Mouse (Mus musculus) forebrain, embryonic 14.5 days (tissue): ENCODE data around the gene Nlrx1. TPM values are rescaled to one million over a fixed set of nuclear protein-coding genes. Genes with fewer than 3 reads are reported as not detected.
"Not testable (repeated sequence)": the region's sequence is repeated elsewhere in the genome, so short reads cannot be mapped to it uniquely, and the experiment has no call there.

Source experiments
- ATAC-seq: fragments of 200-750 bp; cut with Nextera tagmentation; 2 replicates; pipeline ENCODE4 v1.8.0; 2017; ENCODE audit warnings: mild to moderate bottlenecking, moderate library complexity
- DNase-seq: peaks from one replicate; pipeline ENCODE4 v3.0.0-alpha.2; 2015; ENCODE audit warnings: low spot score
- H3K27ac ChIP-seq: fragments of 300-500 bp; sonication (generic); 2 replicates; pipeline ENCODE4 v1.5.1; 2014; ENCODE audit warnings: low read depth, mild to moderate bottlenecking, control low read depth, low read length, moderate library complexity
- H3K27me3 ChIP-seq: fragments of 300-500 bp; sonication (generic); replicated peaks from 2 replicates; pipeline ENCODE4 v1.6.1; 2014; ENCODE audit warnings: low read length, control low read depth, mixed read lengths; ENCODE audit not compliant: control insufficient read depth, insufficient read depth
- H3K36me3 ChIP-seq: fragments of 300-500 bp; sonication (generic); 2 replicates; pipeline ENCODE4 v1.6.1; 2014; ENCODE audit warnings: low read length, control low read depth; ENCODE audit not compliant: control insufficient read depth, insufficient read depth
- H3K4me1 ChIP-seq: fragments of 300-500 bp; sonication (generic); 2 replicates; pipeline ENCODE4 v1.6.1; 2014; ENCODE audit warnings: antibody characterized with exemption, low read length, control low read depth; ENCODE audit not compliant: control insufficient read depth, insufficient read depth
- H3K4me2 ChIP-seq: fragments of 300-500 bp; sonication (generic); 2 replicates; pipeline ENCODE4 v1.6.1; 2014; ENCODE audit warnings: mild to moderate bottlenecking, control low read depth, low read length
- H3K4me3 ChIP-seq: fragments of 300-500 bp; sonication (generic); 2 replicates; pipeline ENCODE4 v1.5.1; 2014; ENCODE audit warnings: low read depth, low read length, control low read depth
- H3K9ac ChIP-seq: fragments of 300-500 bp; sonication (generic); 2 replicates; pipeline ENCODE4 v1.6.1; 2014; ENCODE audit warnings: mild to moderate bottlenecking, low read length, control low read depth, moderate library complexity
- H3K9me3 ChIP-seq: fragments of 300-500 bp; sonication (generic); replicated peaks from 2 replicates; pipeline ENCODE4 v1.6.1; 2016; ENCODE audit warnings: low read length, control low read depth, mixed read lengths; ENCODE audit not compliant: control insufficient read depth
- WGBS: fragments of 180-500 bp; shearing (Covaris S2); extraction: QIAGEN DNeasy Blood & Tissue Kit; methylation state at CpG from one replicate; pipeline ENCODE4 v1.1.7; 2014; 5-methylcytosine and 5-hydroxymethylcytosine counted together
- polyA plus RNA-seq: library from polyadenylated mRNA; unstranded; fragments of >200 nt; fragmentation: Nextera tagmentation; extraction: Ambion mirVana; gene quantifications from 2 replicates; pipeline ENCODE4 v1.2.1, GENCODE M21; 2014

Gene Nlrx1
- polyA plus RNA-seq, 1 experiment from 2014 or later: 4.6 TPM

DNA sequence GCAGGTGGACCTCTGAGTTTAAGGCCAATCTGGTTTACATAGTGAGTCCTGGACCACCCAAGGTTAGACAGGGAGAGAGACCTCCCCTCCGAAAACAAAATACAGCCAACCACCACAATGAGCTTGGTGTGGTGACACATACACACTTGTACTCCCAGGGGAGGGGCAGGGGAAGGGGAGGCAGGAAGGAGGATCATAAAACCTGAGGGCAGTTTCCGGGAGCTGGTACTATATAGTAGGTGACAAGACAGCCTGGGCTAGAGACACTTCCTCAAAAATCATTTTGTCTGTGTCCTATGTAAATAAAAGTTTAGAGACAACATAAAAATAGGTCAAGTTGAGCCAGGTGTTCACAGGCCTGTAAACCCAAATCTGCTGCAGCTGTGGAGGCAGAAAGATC is 38.8 kb upstream of the Nlrx1 start:
- no peak for ATAC-seq
- H3K4me1 ChIP-seq: peaks cover 3% of the 10 kb centered on the region
- H3K9ac ChIP-seq: no peak overlapping the region
- H3K27me3 ChIP-seq: no peaks in the 10 kb centered on the region
- no peaks in the 10 kb centered on the region for H3K9me3 ChIP-seq
- DNase-seq: no peak
- peaks cover 24% of the 10 kb centered on the region for H3K36me3 ChIP-seq
- H3K27ac ChIP-seq: no peak overlapping the region
- no peak overlapping the region for H3K4me2 ChIP-seq
- WGBS: 88% methylated on average over 2 of the region's 2 CpGs
- no peak overlapping the region for H3K4me3 ChIP-seq

DNA sequence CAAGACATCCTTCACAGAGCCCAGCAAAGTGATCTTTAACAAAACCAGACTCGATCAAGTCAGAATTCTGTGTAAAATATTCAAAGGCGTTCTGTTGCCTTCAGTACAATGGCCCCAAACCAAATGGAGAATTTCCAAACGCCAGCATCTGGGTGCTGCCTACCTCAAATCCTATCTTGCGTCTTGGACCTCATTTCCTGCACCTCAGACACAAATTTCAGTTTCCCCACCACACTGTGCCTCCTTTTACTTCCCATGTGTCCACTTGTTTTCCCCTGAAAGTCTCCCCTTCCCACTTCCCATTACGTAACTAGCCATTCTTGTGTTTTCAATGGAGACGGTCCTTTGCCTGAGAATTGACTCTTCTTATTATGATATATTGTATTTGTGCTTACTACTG is 38.1 kb upstream of the Nlrx1 start:
- ATAC-seq: no peak
- no peak overlapping the region for H3K9ac ChIP-seq
- H3K9me3 ChIP-seq: no peaks in the 10 kb centered on the region
- no peak overlapping the region for H3K27ac ChIP-seq
- no peaks in the 10 kb centered on the region for H3K27me3 ChIP-seq
- 89% methylated on average over 6 of the region's 6 CpGs for WGBS
- H3K36me3 ChIP-seq: peaks cover 31% of the 10 kb centered on the region
- H3K4me3 ChIP-seq: no peak overlapping the region
- peaks cover 3% of the 10 kb centered on the region for H3K4me1 ChIP-seq
- no peak overlapping the region for H3K4me2 ChIP-seq
- no peak for DNase-seq

DNA sequence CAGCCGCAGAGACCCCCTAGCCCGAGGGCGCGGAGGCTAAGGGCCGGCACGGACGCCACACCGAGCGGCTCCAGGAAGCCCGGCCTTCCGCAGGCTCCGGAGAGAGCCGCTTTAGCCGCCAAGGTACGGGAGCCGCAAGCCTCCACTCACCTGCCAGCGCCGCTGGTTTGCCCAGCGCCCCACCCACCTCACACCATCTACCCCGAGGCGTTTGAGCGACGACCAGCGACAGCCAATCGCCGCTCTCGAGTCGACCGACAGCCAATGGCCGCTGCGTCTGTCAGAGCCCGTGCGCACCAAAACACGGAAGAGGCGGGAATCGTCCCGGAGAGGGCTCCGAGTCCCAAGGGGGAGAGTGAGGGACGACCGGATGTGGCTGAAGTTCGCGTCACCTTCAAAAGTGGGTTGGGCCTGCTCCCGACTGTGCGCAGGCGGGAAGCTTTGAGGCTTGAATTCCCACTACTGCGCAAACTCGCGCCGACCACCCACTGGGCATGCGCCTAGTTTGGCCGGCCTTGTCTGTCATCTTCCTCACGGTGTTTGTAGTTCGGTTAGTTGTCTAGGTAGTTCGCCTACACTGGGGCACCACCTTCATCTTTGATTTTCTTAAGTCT is 37.2 kb upstream of the Nlrx1 start, which contains the start of gene Hinfp:
TSS of gene Hinfp (minus strand) at position 206 of the 614 bp plus-strand sequence.
- under 1% methylated on average over 54 of the region's 54 CpGs for WGBS

DNA sequence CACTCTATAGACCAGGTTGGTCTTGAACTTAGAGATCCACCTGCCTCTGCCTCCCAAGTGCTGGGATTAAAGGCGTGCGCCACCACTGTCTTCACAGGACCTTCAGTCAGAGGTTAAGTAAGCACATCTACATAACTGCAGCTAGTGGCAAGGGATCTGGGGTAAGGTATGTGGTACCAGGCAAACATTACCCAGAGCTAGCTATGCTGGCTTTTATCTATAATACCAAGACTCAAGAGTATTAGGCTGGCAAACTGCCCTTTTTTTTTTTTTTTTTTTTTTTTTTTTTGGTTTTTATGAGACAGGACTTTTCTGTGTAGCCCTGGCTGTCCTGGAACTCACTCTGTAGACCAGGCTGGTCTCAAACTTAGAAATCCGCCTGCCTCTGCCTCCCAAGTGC is 31.6 kb upstream of the Nlrx1 start:
- not testable (repeated sequence) for ATAC-seq, H3K4me1 ChIP-seq, H3K27ac ChIP-seq, H3K27me3 ChIP-seq, H3K4me2 ChIP-seq, DNase-seq, H3K4me3 ChIP-seq, H3K9ac ChIP-seq, H3K9me3 ChIP-seq
- 95% methylated on average over 3 of the region's 3 CpGs for WGBS
- peaks cover 74% of the 10 kb centered on the region for H3K36me3 ChIP-seq

More for the DNA sequence above, 37.2 kb upstream of the Nlrx1 start, which contains the start of gene Hinfp:
- DNase-seq (peak; percentile 100), ATAC-seq (peak; percentile 100)
- Histone ChIP-seq H3K4me1 (peaks cover 3% of the 10 kb centered on the region), H3K4me3 (peak within 1 kb of the TSS; percentile 94), H3K9ac (peak within 1 kb of the TSS; percentile 91), H3K27me3 (no peaks in the 10 kb centered on the region), H3K36me3 (peaks cover 35% of the 10 kb centered on the region), H3K4me2 (peak within 1 kb of the TSS; percentile 85), H3K27ac (peak within 1 kb of the TSS; percentile 63; the same call in 1 of the 2 replicates), H3K9me3 (no peaks in the 10 kb centered on the region)

DNA sequence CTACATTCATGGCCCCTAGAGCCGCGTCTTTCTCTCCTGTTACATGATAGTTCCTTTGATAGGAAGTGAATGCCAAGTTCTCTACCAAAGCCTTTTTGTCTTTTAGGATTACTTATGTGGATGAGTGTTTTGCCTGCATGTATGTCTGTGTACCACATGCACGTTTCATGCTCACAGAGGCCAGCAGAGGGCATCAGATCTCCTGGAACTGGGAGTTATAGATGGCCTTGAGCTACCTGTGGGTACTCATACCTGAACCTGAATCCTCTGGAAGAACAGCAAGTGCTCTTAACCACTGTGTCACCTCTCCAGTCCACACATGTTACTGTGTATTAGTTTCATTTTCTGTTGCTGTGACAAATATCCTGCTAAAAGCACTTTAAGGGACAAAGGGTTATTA is 24.1 kb upstream of the Nlrx1 start:
- no peak overlapping the region for H3K27ac ChIP-seq
- H3K4me1 ChIP-seq: peaks cover 10% of the 10 kb centered on the region
- no peaks in the 10 kb centered on the region for H3K9me3 ChIP-seq
- WGBS: 67% methylated on average over 3 of the region's 3 CpGs
- H3K4me3 ChIP-seq: no peak overlapping the region
- H3K36me3 ChIP-seq: peaks cover 54% of the 10 kb centered on the region
- H3K4me2 ChIP-seq: no peak overlapping the region
- H3K27me3 ChIP-seq: no peaks in the 10 kb centered on the region
- H3K9ac ChIP-seq: no peak overlapping the region
- no peak for ATAC-seq
- peak; percentile 60 for DNase-seq

DNA sequence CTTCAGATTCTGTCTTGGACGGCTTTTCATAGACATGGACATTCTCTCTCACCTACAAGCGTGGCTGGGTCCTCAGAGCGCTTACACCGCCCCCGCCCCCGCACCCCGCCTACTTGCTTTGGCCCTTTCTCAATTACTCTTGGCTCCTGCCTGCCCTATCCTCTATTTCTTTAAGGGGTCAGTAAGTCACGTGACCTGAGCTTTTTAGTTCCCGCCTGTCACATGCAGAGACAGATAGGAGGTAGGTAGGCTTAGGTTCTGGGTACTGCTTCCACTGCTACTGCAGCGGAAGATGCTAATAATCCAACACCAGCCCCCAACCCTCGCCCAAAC is 20.5 kb upstream of the Nlrx1 start:
- peak overlapping the region; percentile 94 for H3K4me2 ChIP-seq
- H3K4me1 ChIP-seq: peaks cover 17% of the 10 kb centered on the region
- ATAC-seq (no peak), DNase-seq (peak; percentile 16)
- H3K27me3 ChIP-seq: no peaks in the 10 kb centered on the region
- H3K9ac ChIP-seq: peak overlapping the region; percentile 96; the same call in 1 of the 2 replicates
- peaks cover 24% of the 10 kb centered on the region for H3K36me3 ChIP-seq
- H3K27ac ChIP-seq: no peak overlapping the region
- H3K4me3 ChIP-seq: peak overlapping the region; percentile 84
- H3K9me3 ChIP-seq: no peaks in the 10 kb centered on the region
- WGBS: 6% methylated on average over 11 of the region's 11 CpGs

DNA sequence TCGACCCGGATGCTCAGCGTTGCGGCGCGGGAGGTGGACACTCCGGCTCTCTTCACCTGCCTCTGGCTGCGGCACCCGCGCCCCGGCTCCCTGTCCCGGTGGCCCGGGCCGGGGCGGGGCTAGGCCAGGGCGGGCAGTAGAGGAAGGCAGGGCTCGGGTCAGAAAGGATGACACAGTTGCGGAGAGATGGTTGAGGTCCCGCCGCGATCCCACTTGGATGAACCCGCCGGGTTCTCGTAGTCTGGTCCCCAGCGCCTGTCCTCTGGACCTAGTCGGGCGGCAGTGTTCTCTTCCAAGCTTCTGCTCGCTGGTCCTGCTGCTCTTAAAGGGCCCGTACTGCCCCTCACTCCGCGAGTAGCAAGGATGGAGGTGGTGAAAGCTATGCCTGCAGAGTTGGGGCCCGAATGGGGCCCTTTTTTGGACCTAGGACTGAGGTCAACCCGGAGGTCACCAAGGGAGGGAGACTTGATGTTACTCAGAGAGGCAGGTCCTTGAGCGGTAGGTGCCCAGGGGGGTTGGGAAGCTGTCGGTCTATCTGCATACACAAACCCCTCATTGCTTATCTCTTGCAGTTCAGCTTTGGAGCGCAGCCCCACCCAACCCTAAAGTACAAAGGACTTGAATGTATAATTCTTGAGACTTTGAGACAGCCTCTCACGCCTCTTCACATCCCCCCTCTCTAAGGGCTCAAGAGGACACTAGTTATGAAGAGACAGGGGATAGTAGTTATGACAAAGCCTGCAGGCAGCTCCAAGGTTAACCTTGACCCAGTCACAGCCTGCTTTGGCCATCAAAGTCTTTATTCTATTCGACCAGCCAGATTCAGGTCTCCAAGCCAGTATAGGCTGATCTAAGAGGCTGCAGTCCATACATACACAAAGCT is 19.9 kb upstream of the Nlrx1 start, which contains the start of gene Abcg4:
TSS of gene Abcg4 (minus strand) at position 540 of the 883 bp plus-strand sequence.
- Histone ChIP-seq H3K4me1 (peaks cover 17% of the 10 kb centered on the region), H3K27ac (peak within 1 kb of the TSS; percentile 63), H3K9ac (peak within 1 kb of the TSS; percentile 96), H3K4me2 (peak within 1 kb of the TSS; percentile 94), H3K27me3 (no peaks in the 10 kb centered on the region), H3K4me3 (peak within 1 kb of the TSS; percentile 84), H3K9me3 (no peaks in the 10 kb centered on the region), H3K36me3 (peaks cover 19% of the 10 kb centered on the region)
- DNase-seq (peak; percentile 59), ATAC-seq (peak; percentile 75)
- WGBS: 2% methylated on average over 38 of the region's 38 CpGs

DNA sequence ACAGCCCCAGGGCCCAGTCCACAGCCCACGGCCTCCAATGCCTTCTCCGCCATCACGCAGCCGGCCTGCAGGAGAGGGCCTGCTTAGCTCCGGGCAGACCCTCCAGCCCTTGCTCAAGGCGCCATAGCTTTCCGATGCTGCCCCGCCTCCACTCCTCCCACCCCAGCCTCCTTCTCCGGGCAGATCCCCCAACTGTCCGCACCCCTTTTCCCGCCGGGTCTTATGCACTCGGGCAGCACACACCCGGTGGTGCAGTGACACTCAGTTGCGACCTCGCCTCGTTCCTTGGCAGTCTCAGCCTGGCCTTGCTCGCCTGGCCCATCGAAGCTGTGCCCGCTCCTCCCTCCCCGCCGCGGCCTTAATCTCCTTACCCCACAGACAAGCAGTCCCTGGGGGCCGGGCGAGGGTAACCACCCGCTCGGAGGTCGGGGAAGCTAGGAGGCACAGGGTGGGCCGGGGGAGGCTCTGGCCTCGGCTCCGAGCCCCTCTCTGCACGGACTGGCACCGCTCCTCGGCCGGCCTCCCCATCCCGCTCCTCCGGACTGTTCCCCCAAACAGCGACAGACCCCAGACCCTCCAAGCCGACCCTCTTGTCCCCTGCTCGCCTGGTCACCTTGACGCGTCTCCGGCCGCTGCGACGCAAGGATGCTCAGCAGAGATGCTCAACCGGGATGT is 19.1 kb upstream of the Nlrx1 start:
- ATAC-seq (peak; percentile 60), DNase-seq (peak; percentile 37)
- WGBS: under 1% methylated on average over 47 of the region's 47 CpGs
- Histone ChIP-seq H3K9me3 (no peaks in the 10 kb centered on the region), H3K9ac (peak overlapping the region; percentile 96), H3K4me2 (peak overlapping the region; percentile 94), H3K27ac (peak overlapping the region; percentile 63), H3K4me3 (peak overlapping the region; percentile 84), H3K27me3 (no peaks in the 10 kb centered on the region), H3K36me3 (peaks cover 12% of the 10 kb centered on the region), H3K4me1 (peaks cover 17% of the 10 kb centered on the region)
